Mouse (Mus musculus) heart, postnatal 14 days (tissue): ENCODE measurements around the gene Esp16. TPM values are rescaled to one million over a fixed set of nuclear protein-coding genes. Genes with fewer than 3 reads are reported as not detected.
"Not testable (repeated sequence)": the region's sequence is repeated elsewhere in the genome, so short reads cannot be mapped to it uniquely, and the experiment has no call there.

Experiments
- DNase-seq, 2 experiments: peaks; one replicate each; pipeline ENCODE4 v3.0.0; 2021 to 2022
- intact Hi-C: fragments of 180-260 bp; cut with DNase I; formaldehyde crosslinking; loops from one replicate; pipeline ENCODE4 v1.15.1; 2025
- long read RNA-seq, 2 experiments: library from polyadenylated mRNA; stranded (forward); transcript quantifications; one replicate each; pipeline ENCODE4 v2.0.0; 2021
- total RNA-seq, 2 experiments: library from RNA; stranded (reverse); gene quantifications; 2 replicates each; pipeline ENCODE4 v1.2.3; 2021

Esp16 gene
- not detected for total RNA-seq
- long read RNA-seq, experiment 1, result 0 reads
- long read RNA-seq, experiment 2, result 0 reads

DNA sequence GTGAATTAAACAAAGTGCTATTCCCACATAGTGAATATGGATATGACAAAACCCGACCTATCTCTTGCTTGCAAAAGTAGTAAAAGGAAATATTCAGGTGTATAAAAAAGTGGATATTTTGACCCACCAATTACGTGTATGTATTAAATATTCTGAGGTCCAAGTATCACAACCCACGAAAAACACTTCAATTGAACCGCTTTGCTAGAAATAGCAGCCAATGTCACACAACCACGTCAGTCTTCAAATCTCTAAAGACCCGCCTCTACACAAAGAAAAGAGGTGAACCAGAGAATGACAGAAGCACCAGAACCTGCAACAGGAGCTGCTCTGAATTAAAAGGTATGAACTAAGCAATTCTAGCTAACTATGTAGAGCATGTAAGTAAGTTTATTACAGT lies at the start of gene Esp16:
Gene Esp16, plus strand, starts transcription at position 301 of the 400 bp plus-strand sequence.
- DNase-seq, intact Hi-C loops: not testable (repeated sequence)

DNA sequence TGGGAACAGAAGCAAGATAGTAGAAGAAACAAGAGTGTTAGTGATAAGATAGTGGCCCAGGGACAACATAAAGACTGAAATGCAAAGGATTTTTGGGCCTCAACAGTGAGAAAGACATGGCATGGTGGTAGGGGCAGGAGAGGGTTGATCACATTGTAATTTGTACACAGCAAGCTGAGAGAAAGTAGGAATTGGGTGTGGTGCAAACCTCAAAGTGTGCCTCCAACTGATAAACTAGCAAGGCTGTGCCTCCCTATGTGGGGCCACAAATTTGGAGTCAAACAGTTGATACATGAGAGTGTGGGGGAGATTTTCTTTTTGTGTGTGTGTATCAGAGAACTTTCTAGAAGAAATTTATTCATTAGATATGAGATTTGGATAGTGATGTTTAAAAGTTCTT lies 37.9 kb upstream of the Esp16 start:
- intact Hi-C loops, DNase-seq: not testable (repeated sequence)

Other genes with a start within 250 kb of the Esp16 start
- not detected for gene Esp18, start 129.8 kb upstream of the Esp16 start, total RNA-seq
- not detected for gene Esp15, start 104.8 kb downstream of the Esp16 start, total RNA-seq